Mouse (Mus musculus): Measurements from ENCODE around the gene Actl6a. TPM values are rescaled to one million over a fixed set of nuclear protein-coding genes. Genes with fewer than 3 reads are reported as not detected.
A peak's percentile ranks its signal among the peaks of the same experiment; 100 is the strongest.
"Not testable (repeated sequence)": the region's sequence is repeated elsewhere in the genome, so short reads cannot be mapped to it uniquely, and the experiment has no call there.

Gene Actl6a
- polyA plus RNA-seq, 1 experiment from 2014 or later = 127 TPM

DNA sequence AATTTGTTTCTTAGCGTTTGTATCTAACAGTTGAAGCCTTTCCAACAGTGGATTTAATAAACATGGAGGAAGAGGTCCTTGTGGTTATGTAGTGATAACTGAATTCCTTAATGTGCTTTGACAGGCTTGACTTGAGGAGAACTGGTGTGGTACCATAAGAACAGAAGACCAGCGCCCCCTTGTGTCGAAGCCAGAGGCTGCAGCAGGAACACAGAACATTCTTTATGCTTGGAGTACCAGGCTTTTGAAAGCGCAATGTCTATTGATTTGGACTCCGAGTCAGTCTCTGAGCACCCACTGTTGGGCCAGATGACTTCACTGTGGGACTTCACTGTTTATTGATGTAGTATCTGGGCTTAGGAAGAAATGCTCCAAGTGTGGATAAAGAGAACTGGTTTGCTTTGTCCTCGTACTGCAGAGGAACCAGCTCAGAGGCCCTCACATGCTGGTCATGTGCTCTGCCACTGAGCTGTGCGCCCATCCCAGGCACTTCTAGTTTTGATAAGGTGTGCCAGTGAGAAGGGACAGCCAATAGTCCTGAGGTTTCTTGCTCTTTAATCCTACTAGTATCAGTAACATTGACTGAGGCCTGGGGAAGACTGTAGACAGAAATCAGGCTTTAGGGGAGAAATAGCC lies 7.8 kb upstream of the Actl6a start:
- no peaks in the 10 kb centered on the region for H3K27me3 ChIP-seq (replicated peaks)
- H3K36me3 ChIP-seq = no peaks in the 10 kb centered on the region
- no peak overlapping the region for H3K4me2 ChIP-seq
- WGBS (ENCODE audit: insufficient replicate concordance) = 28% methylated on average over 7 of the region's 7 CpGs
- no peaks in the 10 kb centered on the region for H3K9me3 ChIP-seq (replicated peaks)
- no peak overlapping the region for H3K4me3 ChIP-seq
- H3K9ac ChIP-seq = no peak overlapping the region
- H3K4me1 ChIP-seq = peaks cover 24% of the 10 kb centered on the region
- H3K27ac ChIP-seq = no peak overlapping the region
- peak; percentile 49; the same call in 1 of the 2 replicates for ATAC-seq

GRCm38 (mm10) chr3:32704021-32704420 lies 2.1 kb upstream of the Actl6a start:
- ATAC-seq; H3K9me3 ChIP-seq (replicated peaks); H3K9ac ChIP-seq; H3K27ac ChIP-seq; H3K36me3 ChIP-seq; H3K4me2 ChIP-seq; H3K27me3 ChIP-seq (replicated peaks); H3K4me3 ChIP-seq: not testable (repeated sequence)
- peaks cover 18% of the 10 kb centered on the region for H3K4me1 ChIP-seq
- WGBS (ENCODE audit: insufficient replicate concordance) = 84% methylated on average over 6 of the region's 6 CpGs

DNA sequence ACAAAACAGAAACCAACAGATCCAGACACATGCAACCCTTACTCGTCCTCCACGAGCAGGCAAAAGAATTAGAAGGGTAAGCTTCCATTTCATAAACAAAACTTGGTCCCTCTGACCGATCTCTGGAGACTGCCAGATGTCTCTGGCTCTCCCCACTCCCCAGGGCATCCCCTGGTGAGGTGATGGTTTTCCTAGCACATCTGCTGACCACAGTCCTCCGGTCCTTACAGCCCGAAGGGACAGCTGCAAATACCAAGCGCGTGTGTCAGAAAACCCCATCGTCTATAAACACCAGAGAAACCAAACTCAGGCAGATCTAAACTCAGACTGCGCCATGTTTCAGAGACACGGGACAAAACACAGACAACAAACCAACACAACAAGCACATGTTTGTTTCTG lies 1.5 kb upstream of the Actl6a start:
- H3K4me1 ChIP-seq = peaks cover 21% of the 10 kb centered on the region
- H3K27ac ChIP-seq; H3K9ac ChIP-seq; H3K9me3 ChIP-seq (replicated peaks); ATAC-seq; H3K4me3 ChIP-seq; H3K27me3 ChIP-seq (replicated peaks); H3K4me2 ChIP-seq; H3K36me3 ChIP-seq: not testable (repeated sequence)
- 85% methylated on average over 10 of the region's 10 CpGs for WGBS (ENCODE audit: insufficient replicate concordance)

DNA sequence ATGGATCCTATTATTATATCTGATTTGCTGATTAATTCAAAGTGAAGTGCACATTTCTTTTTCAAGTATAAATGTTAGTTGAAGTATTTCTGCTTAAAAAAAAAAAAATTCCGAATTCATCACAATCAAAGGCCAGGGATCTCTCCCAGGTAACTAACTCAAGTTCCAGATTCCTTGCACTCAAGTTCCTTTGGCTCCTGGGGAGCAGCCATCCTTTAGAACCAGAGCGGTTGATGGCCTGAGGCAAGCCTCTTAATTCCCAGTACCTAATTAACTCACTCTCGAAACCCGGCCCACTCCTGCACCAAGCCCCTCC lies 1.9 kb downstream of the Actl6a start:
- Histone ChIP-seq H3K27me3 (replicated peaks) (no peaks in the 10 kb centered on the region), H3K27ac (no peak overlapping the region), H3K4me1 (peaks cover 28% of the 10 kb centered on the region), H3K4me3 (peak overlapping the region; percentile 99), H3K4me2 (peak overlapping the region; percentile 82), H3K36me3 (peaks cover 21% of the 10 kb centered on the region), H3K9me3 (replicated peaks) (no peaks in the 10 kb centered on the region), H3K9ac (peak overlapping the region; percentile 44; the same call in 1 of the 2 replicates)
- no peak for ATAC-seq
- 5% methylated on average over 4 of the region's 4 CpGs for WGBS (ENCODE audit: insufficient replicate concordance)

GRCm38 (mm10) chr3:32708368-32709231 lies 2.5 kb downstream of the Actl6a start:
- Histone ChIP-seq H3K27me3 (replicated peaks) (no peaks in the 10 kb centered on the region), H3K9ac (peak overlapping the region; percentile 97), H3K27ac (peak overlapping the region; percentile 89), H3K9me3 (replicated peaks) (no peaks in the 10 kb centered on the region), H3K4me1 (peaks cover 28% of the 10 kb centered on the region), H3K4me2 (peak overlapping the region; percentile 82), H3K4me3 (peak overlapping the region; percentile 99), H3K36me3 (peaks cover 27% of the 10 kb centered on the region)
- WGBS (ENCODE audit: insufficient replicate concordance) = under 1% methylated on average over 89 of the region's 90 CpGs
- peak; percentile 99 for ATAC-seq

GRCm38 (mm10) chr3:32709388-32709787 lies 3.3 kb downstream of the Actl6a start:
- Histone ChIP-seq H3K4me3 (peak overlapping the region; percentile 99), H3K27me3 (replicated peaks) (no peaks in the 10 kb centered on the region), H3K36me3 (peaks cover 35% of the 10 kb centered on the region), H3K4me2 (peak overlapping the region; percentile 82), H3K27ac (peak overlapping the region; percentile 89), H3K9me3 (replicated peaks) (no peaks in the 10 kb centered on the region), H3K9ac (peak overlapping the region; percentile 97), H3K4me1 (peaks cover 28% of the 10 kb centered on the region)
- no peak for ATAC-seq
- 6% methylated on average over 9 of the region's 9 CpGs for WGBS (ENCODE audit: insufficient replicate concordance)

GRCm38 (mm10) chr3:32713711-32714110 lies 7.6 kb downstream of the Actl6a start:
- peaks cover 77% of the 10 kb centered on the region for H3K36me3 ChIP-seq
- ATAC-seq = no peak
- 93% methylated on average over 3 of the region's 3 CpGs for WGBS (ENCODE audit: insufficient replicate concordance)
- H3K27ac ChIP-seq = no peak overlapping the region
- H3K4me2 ChIP-seq = no peak overlapping the region
- H3K27me3 ChIP-seq (replicated peaks) = no peaks in the 10 kb centered on the region
- no peak overlapping the region for H3K9ac ChIP-seq
- H3K4me1 ChIP-seq = peaks cover 10% of the 10 kb centered on the region
- H3K9me3 ChIP-seq (replicated peaks) = no peaks in the 10 kb centered on the region
- no peak overlapping the region for H3K4me3 ChIP-seq

- H3K4me2 ChIP-seq, ATAC-seq: not testable (repeated sequence)
- 86% methylated on average over 6 of the region's 6 CpGs for WGBS (ENCODE audit: insufficient replicate concordance)
These were observed 11.3 kb downstream of the Actl6a start for GRCm38 (mm10) chr3:32717403-32717802.

DNA sequence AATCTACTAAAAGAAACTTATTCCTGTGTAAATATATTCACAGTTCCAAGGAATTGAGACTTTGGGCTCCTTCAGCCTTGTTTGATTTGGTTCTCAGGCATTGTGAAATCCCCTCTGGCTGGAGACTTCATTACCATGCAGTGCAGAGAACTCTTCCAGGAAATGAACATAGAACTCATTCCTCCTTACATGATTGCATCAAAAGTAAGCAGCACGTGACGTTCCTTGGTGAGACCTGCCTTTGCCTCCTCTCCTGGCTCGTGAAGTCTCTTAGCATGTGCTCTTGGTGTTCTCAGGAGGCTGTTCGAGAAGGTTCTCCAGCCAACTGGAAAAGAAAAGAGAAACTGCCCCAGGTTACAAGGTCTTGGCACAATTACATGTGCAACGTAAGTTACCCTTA lies 12.2 kb downstream of the Actl6a start:
- no peak overlapping the region for H3K27ac ChIP-seq
- H3K9me3 ChIP-seq (replicated peaks) = no peaks in the 10 kb centered on the region
- 84% methylated on average over 5 of the region's 5 CpGs for WGBS (ENCODE audit: insufficient replicate concordance)
- H3K4me2 ChIP-seq = no peak overlapping the region
- peaks cover 98% of the 10 kb centered on the region for H3K36me3 ChIP-seq
- H3K9ac ChIP-seq = no peak overlapping the region
- H3K4me1 ChIP-seq = no peaks in the 10 kb centered on the region
- H3K27me3 ChIP-seq (replicated peaks) = no peaks in the 10 kb centered on the region
- ATAC-seq = no peak
- no peak overlapping the region for H3K4me3 ChIP-seq

More at GRCm38 (mm10) chr3:32717403-32717802, 11.3 kb downstream of the Actl6a start:
- H3K36me3 ChIP-seq = peaks cover 98% of the 10 kb centered on the region
- H3K4me1 ChIP-seq; H3K9me3 ChIP-seq (replicated peaks); H3K9ac ChIP-seq; H3K27ac ChIP-seq; H3K4me3 ChIP-seq; H3K27me3 ChIP-seq (replicated peaks): not testable (repeated sequence)

- H3K36me3 ChIP-seq = peaks cover 96% of the 10 kb centered on the region
- no peak overlapping the region for H3K27ac ChIP-seq
- WGBS (ENCODE audit: insufficient replicate concordance) = 85% methylated on average over 7 of the region's 7 CpGs
- no peak overlapping the region for H3K4me3 ChIP-seq
- no peaks in the 10 kb centered on the region for H3K4me1 ChIP-seq
- no peak for ATAC-seq
- H3K9me3 ChIP-seq (replicated peaks) = no peaks in the 10 kb centered on the region
- no peak overlapping the region for H3K4me2 ChIP-seq
- H3K9ac ChIP-seq = no peak overlapping the region
- H3K27me3 ChIP-seq (replicated peaks) = no peaks in the 10 kb centered on the region
These were observed 18.1 kb downstream of the Actl6a start for GRCm38 (mm10) chr3:32724191-32724590.

DNA sequence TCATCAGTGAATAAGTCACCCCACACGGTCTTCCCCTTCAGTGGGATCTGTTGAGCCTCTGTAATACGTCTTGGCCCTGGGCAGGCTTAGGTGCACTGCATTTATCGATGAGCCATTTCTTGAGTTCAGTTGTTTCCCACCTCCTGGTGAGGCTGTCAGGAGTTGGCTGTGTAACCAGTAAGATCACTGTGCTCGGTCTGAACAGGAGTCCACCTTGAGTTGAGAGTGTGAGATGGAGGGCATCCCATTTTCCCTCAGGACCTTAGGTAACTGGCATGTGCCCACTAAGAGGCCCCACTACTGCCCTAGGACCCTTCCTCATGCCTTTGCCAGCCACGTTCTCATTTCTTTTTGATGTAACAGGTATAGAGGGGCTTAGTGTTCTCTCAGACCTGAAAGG lies 19.9 kb downstream of the Actl6a start:
- no peak overlapping the region for H3K4me3 ChIP-seq
- H3K4me1 ChIP-seq = no peaks in the 10 kb centered on the region
- no peak for ATAC-seq
- peaks cover 96% of the 10 kb centered on the region for H3K36me3 ChIP-seq
- WGBS (ENCODE audit: insufficient replicate concordance) = 86% methylated on average over 5 of the region's 5 CpGs
- H3K4me2 ChIP-seq = no peak overlapping the region
- H3K9ac ChIP-seq = no peak overlapping the region
- no peaks in the 10 kb centered on the region for H3K27me3 ChIP-seq (replicated peaks)
- no peaks in the 10 kb centered on the region for H3K9me3 ChIP-seq (replicated peaks)
- no peak overlapping the region for H3K27ac ChIP-seq

DNA sequence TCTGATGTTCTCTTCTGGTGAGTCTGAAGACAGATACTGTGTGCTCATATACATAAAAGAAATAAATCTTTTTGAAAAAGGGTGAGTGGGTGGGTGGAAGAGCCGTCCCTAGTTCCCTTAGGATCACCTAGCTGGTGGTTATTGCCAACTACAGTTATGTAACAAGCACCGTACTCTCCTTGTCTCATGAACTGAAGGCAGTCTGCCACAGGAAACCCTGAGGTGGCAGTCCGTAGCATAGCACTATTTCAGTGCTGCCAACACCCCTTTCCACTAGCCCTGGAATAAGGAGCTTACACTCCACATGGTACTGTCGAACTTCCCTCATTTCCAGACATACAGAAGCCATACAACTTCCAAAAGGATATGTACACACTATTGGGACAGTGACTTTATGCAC lies 21.8 kb downstream of the Actl6a start:
- H3K27ac ChIP-seq = no peak overlapping the region
- H3K9me3 ChIP-seq (replicated peaks) = no peaks in the 10 kb centered on the region
- H3K4me3 ChIP-seq = no peak overlapping the region
- H3K27me3 ChIP-seq (replicated peaks) = no peaks in the 10 kb centered on the region
- H3K4me2 ChIP-seq = no peak overlapping the region
- 76% methylated on average over 4 of the region's 4 CpGs for WGBS (ENCODE audit: insufficient replicate concordance)
- H3K9ac ChIP-seq = no peak overlapping the region
- H3K4me1 ChIP-seq = no peaks in the 10 kb centered on the region
- H3K36me3 ChIP-seq = peaks cover 95% of the 10 kb centered on the region
- ATAC-seq = no peak
